Mouse (Mus musculus) E14TG2a.4 (cell line): ENCODE results near the gene Gramd1b.

Experiments used
- H3K27me3 ChIP-seq: 2 replicates; pipeline ENCODE4 v1.6.1; 2014; ENCODE audit warnings: low read length, control low read depth; ENCODE audit not compliant: insufficient read depth
- H3K36me3 ChIP-seq: 2 replicates; pipeline ENCODE4 v1.6.1; 2014; ENCODE audit warnings: low read length, control low read depth; ENCODE audit not compliant: insufficient read depth
- H3K4me1 ChIP-seq: replicated peaks from 2 replicates; pipeline ENCODE4 v1.6.1; 2014; ENCODE audit warnings: low read depth, low read length, control low read depth
- H3K4me3 ChIP-seq: replicated peaks from 2 replicates; pipeline ENCODE4 v1.5.1; 2014; ENCODE audit warnings: mild to moderate bottlenecking, low read length
- H3K9me3 ChIP-seq: 2 replicates; pipeline ENCODE4 v1.6.1; 2014; ENCODE audit warnings: low read length, control low read depth
- CTCF ChIP-seq: conservative IDR thresholded peaks from 2 replicates; pipeline ENCODE4 v1.5.1; 2014; ENCODE audit warnings: low read length
- NANOG ChIP-seq: IDR thresholded peaks from 2 replicates; pipeline ENCODE4 v1.6.1; 2014; ENCODE audit warnings: borderline replicate concordance, low read length, mixed read lengths
- POU5F1 ChIP-seq: IDR thresholded peaks from 2 replicates; pipeline ENCODE4 v1.6.1; 2014; ENCODE audit warnings: low read length, borderline replicate concordance

The Gramd1b gene

DNA sequence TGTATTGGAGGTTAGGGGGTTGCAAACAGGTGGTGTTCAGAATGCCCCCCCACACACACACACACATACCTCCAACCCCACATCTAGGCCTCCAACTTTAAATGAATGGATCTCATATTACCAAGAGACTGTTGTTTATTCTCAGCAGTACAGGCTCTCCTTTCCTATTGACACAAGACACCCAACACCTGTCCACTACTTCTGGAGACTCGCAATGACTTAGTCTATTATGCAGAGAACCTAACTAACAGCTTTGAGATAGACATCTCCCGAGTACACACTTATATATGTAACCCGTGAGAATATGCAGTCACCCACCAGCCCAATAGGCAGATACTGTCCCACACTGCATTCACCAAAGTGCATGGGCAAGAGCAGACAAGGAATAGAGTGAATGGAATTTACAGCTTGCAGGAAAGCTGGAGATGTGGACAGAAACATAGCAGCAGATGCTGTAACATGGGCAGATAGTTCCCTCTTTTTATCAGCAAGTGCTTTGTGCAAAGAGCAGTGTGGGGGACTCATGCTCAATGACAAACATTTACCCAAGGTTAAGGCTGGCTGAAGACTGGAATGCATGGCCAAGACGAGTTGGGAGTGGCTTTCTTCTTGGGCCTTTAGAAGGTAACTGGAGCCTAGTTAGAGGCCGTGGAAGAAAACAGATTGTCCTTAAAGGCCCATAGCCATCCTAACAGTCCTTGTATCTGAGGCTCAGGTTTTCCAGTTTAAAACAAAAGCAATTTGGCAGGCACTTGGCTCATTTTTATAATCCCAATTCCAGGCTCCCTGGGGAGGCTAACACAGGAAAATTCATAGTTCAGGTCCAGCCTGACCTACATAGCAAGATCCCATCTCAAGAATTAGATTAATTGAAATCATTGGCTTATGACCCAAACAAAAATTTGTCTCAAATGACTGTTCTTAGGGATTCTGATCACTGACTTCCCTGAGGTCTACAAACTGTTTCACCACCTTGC lies 71.6 kb downstream of the Gramd1b start:
- Histone ChIP-seq H3K27me3 (peaks cover 52% of the 10 kb centered on the region), H3K4me1 (peaks cover 38% of the 10 kb centered on the region), H3K4me3 (no peak overlapping the region), H3K9me3 (no peaks in the 10 kb centered on the region), H3K36me3 (no peaks in the 10 kb centered on the region)
- TF ChIP-seq NANOG, result no peak

GRCm38 (mm10) chr9:40458559-40459303 lies 72.5 kb downstream of the Gramd1b start:
- H3K9me3 ChIP-seq, result no peaks in the 10 kb centered on the region
- H3K4me1 ChIP-seq, result peaks cover 38% of the 10 kb centered on the region
- H3K36me3 ChIP-seq, result no peaks in the 10 kb centered on the region
- H3K27me3 ChIP-seq, result peaks cover 61% of the 10 kb centered on the region
- no peak overlapping the region for H3K4me3 ChIP-seq
- no peak for TF ChIP-seq CTCF
- TF ChIP-seq POU5F1, result no peak
- no peak for TF ChIP-seq NANOG

DNA sequence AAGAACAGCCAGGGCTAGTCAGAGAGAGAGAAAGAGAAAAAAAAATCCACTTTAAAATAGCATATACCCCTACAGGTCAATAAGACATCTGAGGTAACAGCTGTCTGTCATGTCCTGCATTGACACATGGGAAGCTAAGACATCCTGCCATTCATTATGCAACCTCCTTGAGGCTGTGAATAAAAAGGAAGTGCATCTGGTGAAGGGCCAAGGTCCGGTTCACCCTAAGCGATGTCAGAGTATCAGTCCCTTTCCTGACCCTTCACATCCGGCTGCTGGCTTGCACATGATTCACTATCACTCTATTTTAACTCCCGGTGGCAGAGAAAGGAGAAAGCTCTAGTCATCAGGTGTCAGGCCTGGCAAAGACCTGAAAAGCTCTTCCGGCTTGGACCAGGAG lies 73.7 kb downstream of the Gramd1b start:
- no peak for TF ChIP-seq NANOG
- no peak for TF ChIP-seq POU5F1
- no peak for TF ChIP-seq CTCF
- Histone ChIP-seq H3K4me1 (peaks cover 38% of the 10 kb centered on the region), H3K9me3 (no peaks in the 10 kb centered on the region), H3K36me3 (no peaks in the 10 kb centered on the region), H3K27me3 (peaks cover 68% of the 10 kb centered on the region), H3K4me3 (no peak overlapping the region)

DNA sequence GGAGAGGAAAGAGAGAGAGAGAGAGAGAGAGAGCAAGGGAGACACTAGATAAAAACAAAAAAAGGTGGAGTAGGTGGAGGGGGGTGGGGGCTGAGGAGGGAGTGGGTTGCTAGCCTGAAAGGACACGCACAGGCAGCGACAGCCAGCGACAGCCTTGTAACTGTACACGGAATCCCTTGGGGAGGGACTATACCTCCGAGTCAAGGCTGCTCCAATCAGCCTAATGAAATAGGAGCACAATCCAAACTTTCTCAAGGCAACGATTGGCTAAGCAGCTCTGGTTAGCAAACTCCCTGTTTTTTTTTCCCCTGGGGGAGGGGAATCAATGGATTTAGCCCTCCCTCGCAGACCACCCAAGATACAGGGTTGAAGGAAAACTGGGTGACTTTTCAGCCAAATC lies 75.0 kb downstream of the Gramd1b start:
- H3K9me3 ChIP-seq, result no peaks in the 10 kb centered on the region
- H3K27me3 ChIP-seq, result peaks cover 64% of the 10 kb centered on the region
- H3K36me3 ChIP-seq, result no peaks in the 10 kb centered on the region
- peak overlapping the region; percentile 84 for H3K4me3 ChIP-seq
- peaks cover 34% of the 10 kb centered on the region for H3K4me1 ChIP-seq
- TF ChIP-seq POU5F1, result no peak
- no peak for TF ChIP-seq CTCF
- no peak for TF ChIP-seq NANOG

- H3K27me3 ChIP-seq, result peaks cover 60% of the 10 kb centered on the region
- peaks cover 27% of the 10 kb centered on the region for H3K4me1 ChIP-seq
- no peaks in the 10 kb centered on the region for H3K36me3 ChIP-seq
- H3K4me3 ChIP-seq, result peak overlapping the region; percentile 84
- no peaks in the 10 kb centered on the region for H3K9me3 ChIP-seq
- TF ChIP-seq NANOG (no peak), CTCF (no peak), POU5F1 (no peak)
Observed at GRCm38 (mm10) chr9:40455336-40456185, 75.6 kb downstream of the Gramd1b start.

DNA sequence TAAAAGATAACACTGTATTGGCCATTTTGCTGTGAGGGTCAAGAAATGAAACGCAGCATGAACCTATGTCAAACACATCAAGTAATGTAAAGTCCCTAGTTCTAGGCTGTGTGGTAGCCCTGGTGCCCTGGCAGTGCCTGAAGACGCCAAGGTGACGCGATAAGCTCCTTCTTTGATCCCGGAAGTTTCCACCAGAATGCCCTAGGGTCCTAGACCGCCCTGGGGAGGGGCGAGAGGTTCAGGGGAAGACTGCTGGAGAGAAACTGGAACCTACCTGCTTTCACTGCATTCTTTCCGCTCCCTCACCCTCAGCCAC lies 76.2 kb downstream of the Gramd1b start:
- no peaks in the 10 kb centered on the region for H3K36me3 ChIP-seq
- H3K4me1 ChIP-seq, result peaks cover 27% of the 10 kb centered on the region
- peaks cover 59% of the 10 kb centered on the region for H3K27me3 ChIP-seq
- no peak for TF ChIP-seq CTCF
- TF ChIP-seq NANOG, result no peak
- no peak for TF ChIP-seq POU5F1
- H3K4me3 ChIP-seq, result peak overlapping the region; percentile 84
- no peaks in the 10 kb centered on the region for H3K9me3 ChIP-seq

DNA sequence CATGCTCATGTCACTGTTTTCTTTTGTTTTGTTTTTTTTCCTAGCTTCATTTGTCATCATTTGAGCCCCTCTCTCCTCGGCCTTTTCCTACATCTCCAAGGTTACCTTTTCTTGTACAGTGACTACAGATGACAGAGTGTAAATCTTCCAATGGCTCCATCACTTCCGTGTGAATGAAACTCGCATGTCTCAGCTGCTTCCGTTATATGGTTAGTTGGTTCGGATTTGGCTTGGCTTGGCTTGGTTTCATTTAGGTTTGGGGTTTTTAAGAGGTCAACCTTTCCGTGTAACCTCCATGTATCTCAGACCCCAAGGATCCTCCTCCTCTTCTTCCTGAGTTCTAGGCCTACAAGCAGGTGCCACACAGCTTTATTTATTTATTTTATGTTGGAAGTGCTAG lies 77.3 kb downstream of the Gramd1b start:
- H3K4me3 ChIP-seq, result no peak overlapping the region
- H3K4me1 ChIP-seq, result peaks cover 22% of the 10 kb centered on the region
- TF ChIP-seq NANOG, result no peak
- no peak for TF ChIP-seq POU5F1
- no peak for TF ChIP-seq CTCF
- peaks cover 53% of the 10 kb centered on the region for H3K27me3 ChIP-seq
- H3K9me3 ChIP-seq, result no peaks in the 10 kb centered on the region
- H3K36me3 ChIP-seq, result no peaks in the 10 kb centered on the region

DNA sequence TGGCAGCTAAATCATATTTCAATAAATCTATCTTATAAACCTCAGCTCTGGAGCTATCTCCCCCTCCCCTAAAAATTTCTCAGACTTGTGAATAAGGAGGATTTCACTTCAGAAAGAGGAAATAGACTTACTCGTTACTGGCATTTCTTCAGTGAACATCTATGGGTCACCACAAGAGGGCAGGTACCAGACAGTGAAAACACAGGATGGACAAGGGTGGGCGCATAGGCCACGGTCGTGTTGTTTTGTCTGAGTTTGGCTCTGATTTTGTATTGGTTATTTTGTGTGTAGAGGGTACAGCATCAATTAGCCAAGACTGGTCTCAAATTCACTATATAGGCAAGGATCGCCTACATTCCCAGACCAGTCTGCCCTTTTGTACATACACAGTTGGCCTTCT lies 79.0 kb downstream of the Gramd1b start:
- Histone ChIP-seq H3K27me3 (peaks cover 42% of the 10 kb centered on the region), H3K9me3 (no peaks in the 10 kb centered on the region), H3K4me3 (no peak overlapping the region), H3K4me1 (peaks cover 17% of the 10 kb centered on the region), H3K36me3 (no peaks in the 10 kb centered on the region)
- TF ChIP-seq NANOG (no peak), POU5F1 (no peak), CTCF (no peak)
